Mouse (Mus musculus) spleen, adult 2 months (tissue): ENCODE measurements around the gene Foxp2.

ENCODE experiments used
- CTCF ChIP-seq: fragments of 200-500 bp; IDR thresholded peaks from 2 replicates; pipeline ENCODE4 v1.5.1; 2011; ENCODE audit warnings: mild to moderate bottlenecking, inconsistent platforms; ENCODE audit not compliant: insufficient read depth, insufficient read length, insufficient replicate concordance; ENCODE audit errors: extremely low read depth
- POLR2A ChIP-seq: fragments of 200-500 bp; IDR thresholded peaks from 2 replicates; pipeline ENCODE4 v1.6.1; 2011; ENCODE audit warnings: low read depth, low read length, inconsistent platforms

GRCm38 (mm10) chr6:15192877-15193276 is 291.7 kb downstream of the Foxp2 start:
- TF ChIP-seq POLR2A (no peak), CTCF (no peak)
